Comparison of ENCODE assay signal across 11 mouse cellular contexts in the genomic region with DNA sequence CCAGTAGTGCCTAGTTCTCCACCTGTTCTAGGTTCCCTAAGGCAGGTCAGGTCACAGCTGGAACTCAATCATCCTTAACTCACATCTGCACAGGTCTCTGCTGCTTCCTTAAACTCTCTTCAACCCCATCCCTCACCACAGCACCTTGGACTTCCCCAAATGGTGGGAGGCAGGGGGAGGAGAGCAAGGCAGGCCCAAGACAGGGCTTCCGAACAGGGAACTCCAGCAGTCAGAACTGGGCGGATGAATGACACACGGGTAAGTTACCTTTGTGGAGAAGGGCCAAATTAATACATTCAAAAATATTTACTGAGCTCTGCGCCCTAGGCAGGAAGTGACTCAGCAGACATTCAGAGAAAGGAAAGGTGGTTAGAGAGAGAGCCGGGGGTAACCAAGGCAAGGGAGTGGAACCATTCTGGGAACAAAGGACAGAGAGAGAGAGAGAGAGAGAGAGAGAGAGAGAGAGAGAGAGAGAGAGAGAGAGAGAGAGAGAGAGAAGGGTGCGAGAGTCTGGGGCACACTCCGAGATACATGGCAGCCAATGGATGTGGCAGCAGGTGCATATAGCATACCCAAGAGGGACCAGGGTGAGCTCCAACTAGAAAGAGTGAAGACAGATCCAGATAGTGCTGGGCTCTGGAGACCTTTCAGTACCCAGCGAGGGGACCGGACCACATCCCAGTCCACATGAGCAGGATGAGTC. TPM values are rescaled to one million over a fixed set of nuclear protein-coding genes. Genes with fewer than 3 reads are reported as not detected.
DNase-seq lines count a peak whose midpoint lies in the region; ATAC-seq and TF ChIP-seq lines count a peak whose summit lies in the region.
"Had no signal": no experiment of that assay in that cellular context is flagged by ENCODE, and none has a peak within 500 bp of the region (broad histone marks: within the 10 kb centered on the region; RNA-seq: fewer than 3 reads in every experiment).

No protein-coding gene starts in this region.

- ATAC-seq in heart, embryonic 11.5 days (replicated peaks; ENCODE audit: insufficient number of reproducible peaks, low FRiP score, low TSS enrichment): no peak
- no peak for ATAC-seq in lung, embryonic 16.5 days (ENCODE audit: low read depth)

- TF ChIP-seq CTCF in lung, adult 2 months (IDR thresholded peaks at IDR 0.05; ENCODE audit: insufficient read depth, low read length): no peak

- intact Hi-C loops in heart, postnatal 25 days (cut with DNase I): no loop called here

- H3K36me3 ChIP-seq in heart, embryonic 11.5 days (ENCODE audit: control insufficient read depth, insufficient read depth, low read length): no peaks in the 10 kb centered on the region
- H3K36me3 ChIP-seq in lung, embryonic 16.5 days (ENCODE audit: control insufficient read depth, insufficient read depth, low read length): no peaks in the 10 kb centered on the region; the same call in 1 of the 2 replicates

- no peak overlapping the region for H3K9ac ChIP-seq in heart, embryonic 11.5 days (ENCODE audit: low read depth, low read length)
- no peak overlapping the region for H3K9ac ChIP-seq in lung, embryonic 16.5 days (ENCODE audit: low read length)
- H3K9ac ChIP-seq: limb, embryonic 12.5 days had no signal

- no peaks in the 10 kb centered on the region for H3K9me3 ChIP-seq in heart, embryonic 11.5 days (replicated peaks; ENCODE audit: control insufficient read depth, low read length)
- no peaks in the 10 kb centered on the region for H3K9me3 ChIP-seq in lung, embryonic 16.5 days (ENCODE audit: control insufficient read depth, low read length)
- H3K9me3 ChIP-seq: limb, embryonic 12.5 days had no signal

- H3K27ac ChIP-seq in heart, embryonic 11.5 days (ENCODE audit: low read depth, low read length): peak overlapping the region; percentile 79; the same call in 1 of the 2 replicates
- peak overlapping the region; percentile 27; the same call in 1 of the 2 replicates for H3K27ac ChIP-seq in lung, embryonic 16.5 days (ENCODE audit: low read length)
- H3K27ac ChIP-seq: limb, embryonic 12.5 days had no signal

- DNase-seq in heart, postnatal 25 days (ENCODE audit: low spot score): no peak
- no peak for DNase-seq in lung, adult 2 months
- DNase-seq in c-Kit-positive CD71-negative TER-119-negative erythroid progenitor cells, embryonic 14.5 days (ENCODE audit: low read depth): peak; percentile 60
- peak; percentile 73 to 78 for DNase-seq in natural killer cell, adult 2 months (ENCODE audit: low spot score in 2 of 2)
- no peak for DNase-seq in urinary bladder, postnatal 14 days (ENCODE audit: low spot score)
- DNase-seq in kidney, adult 18-20 months: no peak
- DNase-seq: adrenal gland, postnatal 25 days; kidney, adult 11 months had no signal

- WGBS in heart, embryonic 11.5 days (ENCODE audit: insufficient replicate concordance): 73% methylated on average over 9 of the region's 9 CpGs
- 59% methylated on average over 9 of the region's 9 CpGs for WGBS in lung, embryonic 16.5 days
- 52% methylated on average over 9 of the region's 9 CpGs for WGBS in lung, adult 2 months

- peaks cover 74% of the 10 kb centered on the region for H3K4me1 ChIP-seq in heart, embryonic 11.5 days (ENCODE audit: control insufficient read depth, insufficient read depth, low read length)
- peaks cover 59% of the 10 kb centered on the region for H3K4me1 ChIP-seq in lung, embryonic 16.5 days (replicated peaks; ENCODE audit: control insufficient read depth, insufficient read depth, low read length)
- H3K4me1 ChIP-seq in lung, adult 2 months (ENCODE audit: control insufficient read depth, insufficient read depth, low read length): peaks cover 31% of the 10 kb centered on the region

- H3K4me2 ChIP-seq in heart, embryonic 11.5 days: no peak overlapping the region
- H3K4me2 ChIP-seq in lung, embryonic 16.5 days (ENCODE audit: low read depth, low read length): no peak overlapping the region
- H3K4me2 ChIP-seq: limb, embryonic 12.5 days had no signal

- no peak overlapping the region for H3K4me3 ChIP-seq in heart, embryonic 11.5 days (ENCODE audit: low read depth, low read length)
- no peak overlapping the region for H3K4me3 ChIP-seq in lung, embryonic 16.5 days (ENCODE audit: low read length)
- no peak overlapping the region for H3K4me3 ChIP-seq in lung, adult 2 months (replicated peaks; ENCODE audit: extremely low read depth, low read depth, low read length)
- H3K4me3 ChIP-seq: limb, embryonic 12.5 days had no signal

- TF ChIP-seq POLR2A in lung, adult 2 months (IDR thresholded peaks at IDR 0.05; ENCODE audit: borderline replicate concordance, extremely low read depth, low read depth, low read length): no peak

- no peaks in the 10 kb centered on the region for H3K27me3 ChIP-seq in heart, embryonic 11.5 days (ENCODE audit: control insufficient read depth, insufficient read depth, low read length)
- H3K27me3 ChIP-seq in lung, embryonic 16.5 days (ENCODE audit: control insufficient read depth, insufficient read depth, low read depth, low read length): no peaks in the 10 kb centered on the region
- H3K27me3 ChIP-seq: limb, embryonic 12.5 days had no signal

RNA-seq across cellular contexts. Expression of gene Smad3, which starts 36.1 kb away (rescaled TPM):
- 9.7 and 11.4 TPM in 2 replicates for polyA plus RNA-seq in heart, embryonic 11.5 days (2014; fragmentation: Nextera tagmentation; extraction: Ambion mirVana)
- total RNA-seq in heart, postnatal 25 days (2021): 10 to 100 TPM; 14.0 to 14.5 TPM
- polyA plus RNA-seq in lung, embryonic 16.5 days (2015; fragmentation: Nextera tagmentation; extraction: Ambion mirVana): 18.0 and 19.5 TPM in 2 replicates
- 34.6 and 41.0 TPM in 2 replicates for polyA plus RNA-seq in lung, adult 2 months (2012; rRNA removed)

Comparison
In these comparisons a context has a peak if more than half of its experiments do, and no peak if none do; other contexts are left out.
1. DNase-seq: peak in c-Kit-positive CD71-negative TER-119-negative erythroid progenitor cells, embryonic 14.5 days (single experiment) and natural killer cell, adult 2 months (2 of 2); none in heart, postnatal 25 days (single experiment), lung, adult 2 months (single experiment), urinary bladder, postnatal 14 days (single experiment) and kidney, adult 18-20 months (single experiment).